Mouse (Mus musculus): Measurements from ENCODE around the gene Slc16a3. TPM values are rescaled to one million over a fixed set of nuclear protein-coding genes. Genes with fewer than 3 reads are reported as not detected.

Gene Slc16a3
- polyA plus RNA-seq, 1 experiment from 2014 or later: 55.5 TPM

GRCm38 (mm10) chr11:120939712-120940341 lies 8.5 kb upstream of the Slc16a3 start:
- WGBS: 70% methylated on average over 6 of the region's 6 CpGs
- Histone ChIP-seq H3K4me3 (ENCODE audit: low read depth, low read length) (no peak overlapping the region), H3K27me3 (ENCODE audit: control insufficient read depth, insufficient read depth, low read length) (no peaks in the 10 kb centered on the region), H3K36me3 (ENCODE audit: control insufficient read depth, insufficient read depth, low read length) (no peaks in the 10 kb centered on the region), H3K9ac (ENCODE audit: low read length) (no peak overlapping the region), H3K4me2 (ENCODE audit: low read depth, low read length, severe bottlenecking) (no peak overlapping the region), H3K9me3 (ENCODE audit: control insufficient read depth, low read length) (no peaks in the 10 kb centered on the region), H3K27ac (ENCODE audit: low read depth, low read length) (no peak overlapping the region), H3K4me1 (replicated peaks; ENCODE audit: control insufficient read depth, insufficient read depth, low read length) (no peaks in the 10 kb centered on the region)
- ATAC-seq (replicated peaks; ENCODE audit: low FRiP score): no peak
- DNase-seq (ENCODE audit: low spot score): no peak

DNA sequence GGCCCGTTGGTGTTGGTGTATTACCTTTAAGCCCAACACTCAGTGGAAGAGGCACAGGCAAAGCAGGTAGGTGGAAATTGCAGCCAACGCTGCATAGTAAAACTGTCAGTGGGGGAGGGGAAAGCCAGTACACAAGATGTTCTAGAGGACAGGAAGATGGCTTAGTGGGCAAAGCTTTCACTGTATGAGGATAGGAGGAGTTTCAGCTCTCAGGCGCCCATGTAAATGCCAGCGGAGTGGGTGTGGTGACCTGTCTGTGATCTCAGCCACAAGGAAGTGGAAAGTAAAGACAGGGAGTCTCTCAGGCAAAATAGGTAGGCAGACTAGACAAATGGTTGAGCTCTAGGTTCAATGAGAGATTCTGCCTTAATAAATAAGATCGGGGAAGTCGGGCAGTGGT lies 7.3 kb upstream of the Slc16a3 start:
- Histone ChIP-seq H3K9me3 (ENCODE audit: control insufficient read depth, low read length) (no peaks in the 10 kb centered on the region), H3K4me3 (ENCODE audit: low read depth, low read length) (no peak overlapping the region), H3K4me1 (replicated peaks; ENCODE audit: control insufficient read depth, insufficient read depth, low read length) (no peaks in the 10 kb centered on the region), H3K9ac (ENCODE audit: low read length) (no peak overlapping the region), H3K27ac (ENCODE audit: low read depth, low read length) (no peak overlapping the region), H3K27me3 (ENCODE audit: control insufficient read depth, insufficient read depth, low read length) (no peaks in the 10 kb centered on the region), H3K36me3 (ENCODE audit: control insufficient read depth, insufficient read depth, low read length) (no peaks in the 10 kb centered on the region), H3K4me2 (ENCODE audit: low read depth, low read length, severe bottlenecking) (no peak overlapping the region)
- 90% methylated on average over 6 of the region's 6 CpGs for whole genome bisulfite sequencing
- ATAC-seq (replicated peaks; ENCODE audit: low FRiP score) (no peak), DNase-seq (ENCODE audit: low spot score) (no peak)

DNA sequence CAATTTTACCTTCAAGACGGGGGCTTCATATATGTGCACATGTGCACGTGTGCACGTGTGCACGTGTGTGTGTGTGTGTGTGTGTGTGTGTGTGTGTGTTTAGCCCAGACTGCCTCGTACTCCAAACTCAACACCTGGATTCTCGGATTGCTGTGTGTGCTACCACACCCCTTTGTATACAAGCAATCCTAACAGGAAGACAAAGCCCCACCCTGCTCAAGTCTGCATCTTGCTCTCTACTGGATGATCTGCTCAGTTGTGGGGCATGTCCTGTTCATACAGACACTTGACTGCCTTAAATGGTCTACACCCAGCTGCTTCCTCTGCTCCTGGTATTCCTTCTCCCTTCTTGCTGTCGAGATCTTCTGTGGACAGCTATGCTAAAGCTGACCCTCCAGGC lies 3.0 kb upstream of the Slc16a3 start:
- WGBS: 87% methylated on average over 7 of the region's 7 CpGs
- peaks cover 4% of the 10 kb centered on the region; the same call in 1 of the 2 replicates for H3K4me1 ChIP-seq (replicated peaks; ENCODE audit: control insufficient read depth, insufficient read depth, low read length)
- H3K9ac ChIP-seq (ENCODE audit: low read length): no peak overlapping the region
- no peak for DNase-seq (ENCODE audit: low spot score)
- no peak overlapping the region for H3K4me2 ChIP-seq (ENCODE audit: low read depth, low read length, severe bottlenecking)
- no peaks in the 10 kb centered on the region; the same call in 1 of the 2 replicates for H3K27me3 ChIP-seq (ENCODE audit: control insufficient read depth, insufficient read depth, low read length)
- ATAC-seq (replicated peaks; ENCODE audit: low FRiP score): no peak
- no peaks in the 10 kb centered on the region for H3K9me3 ChIP-seq (ENCODE audit: control insufficient read depth, low read length)
- H3K27ac ChIP-seq (ENCODE audit: low read depth, low read length): no peak overlapping the region
- no peak overlapping the region for H3K4me3 ChIP-seq (ENCODE audit: low read depth, low read length)
- no peaks in the 10 kb centered on the region for H3K36me3 ChIP-seq (ENCODE audit: control insufficient read depth, insufficient read depth, low read length)

DNA sequence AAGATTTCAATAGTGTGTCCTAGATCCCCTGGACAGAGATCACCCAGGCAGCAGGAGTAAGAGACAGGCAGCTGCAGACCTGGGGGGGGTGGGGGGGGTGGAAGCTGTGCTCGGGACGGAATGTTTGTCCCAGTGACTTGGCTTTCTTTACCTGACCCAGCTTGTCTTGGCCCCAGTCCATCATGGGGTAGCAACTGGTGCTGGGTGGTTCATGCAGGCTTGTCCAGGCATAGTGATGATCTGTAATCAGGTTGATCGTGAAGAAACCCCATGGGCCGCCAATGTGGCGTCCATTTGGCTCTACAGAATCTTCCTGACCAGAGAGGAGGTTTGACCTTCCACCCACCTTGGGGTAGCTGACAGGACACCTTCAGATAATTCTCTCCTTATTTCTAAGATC lies 2.4 kb upstream of the Slc16a3 start:
- DNase-seq (ENCODE audit: low spot score) (no peak), ATAC-seq (replicated peaks; ENCODE audit: low FRiP score) (no peak)
- 90% methylated on average over 5 of the region's 5 CpGs for WGBS

GRCm38 (mm10) chr11:120948861-120949851 lies 876 bp downstream of the Slc16a3 start:
- Histone ChIP-seq H3K4me1 (replicated peaks; ENCODE audit: control insufficient read depth, insufficient read depth, low read length) (peaks cover 12% of the 10 kb centered on the region; the same call in 1 of the 2 replicates), H3K4me3 (ENCODE audit: low read depth, low read length) (peak overlapping the region; percentile 48), H3K9me3 (ENCODE audit: control insufficient read depth, low read length) (no peaks in the 10 kb centered on the region), H3K4me2 (ENCODE audit: low read depth, low read length, severe bottlenecking) (peak overlapping the region; percentile 62), H3K36me3 (ENCODE audit: control insufficient read depth, insufficient read depth, low read length) (no peaks in the 10 kb centered on the region), H3K27ac (ENCODE audit: low read depth, low read length) (no peak overlapping the region), H3K9ac (ENCODE audit: low read length) (peak overlapping the region; percentile 71), H3K27me3 (ENCODE audit: control insufficient read depth, insufficient read depth, low read length) (no peaks in the 10 kb centered on the region; the same call in 1 of the 2 replicates)
- 1% methylated on average over 73 of the region's 75 CpGs for WGBS
- DNase-seq (ENCODE audit: low spot score) (peak; percentile 89), ATAC-seq (replicated peaks; ENCODE audit: low FRiP score) (peak; percentile 64)

More for the DNA sequence above, 2.4 kb upstream of the Slc16a3 start:
- Histone ChIP-seq H3K27me3 (ENCODE audit: control insufficient read depth, insufficient read depth, low read length) (no peaks in the 10 kb centered on the region; the same call in 1 of the 2 replicates), H3K4me3 (ENCODE audit: low read depth, low read length) (no peak overlapping the region), H3K27ac (ENCODE audit: low read depth, low read length) (no peak overlapping the region), H3K9ac (ENCODE audit: low read length) (no peak overlapping the region), H3K9me3 (ENCODE audit: control insufficient read depth, low read length) (no peaks in the 10 kb centered on the region), H3K4me2 (ENCODE audit: low read depth, low read length, severe bottlenecking) (no peak overlapping the region), H3K4me1 (replicated peaks; ENCODE audit: control insufficient read depth, insufficient read depth, low read length) (peaks cover 7% of the 10 kb centered on the region; the same call in 1 of the 2 replicates), H3K36me3 (ENCODE audit: control insufficient read depth, insufficient read depth, low read length) (no peaks in the 10 kb centered on the region)

DNA sequence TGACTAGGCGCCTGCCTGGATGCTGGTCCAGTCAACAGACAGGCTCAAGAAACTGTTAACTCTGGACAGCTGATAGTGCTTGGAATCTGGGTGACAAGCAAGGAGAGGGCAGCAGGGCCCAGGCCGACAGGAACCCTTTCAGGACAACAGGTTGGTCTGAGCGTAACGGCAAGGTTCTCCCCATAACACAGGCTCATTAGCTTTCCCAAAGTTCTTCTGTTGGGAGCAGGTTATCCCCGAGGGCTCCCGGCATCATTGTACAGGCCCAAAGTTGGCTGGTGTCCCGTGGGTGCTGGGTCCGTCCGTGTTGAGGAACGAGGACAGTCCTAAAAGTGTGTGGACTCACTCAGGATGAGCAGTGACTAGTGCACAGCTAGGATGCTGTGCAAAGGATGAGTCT lies 1.6 kb downstream of the Slc16a3 start:
- H3K4me1 ChIP-seq (replicated peaks; ENCODE audit: control insufficient read depth, insufficient read depth, low read length): peaks cover 12% of the 10 kb centered on the region; the same call in 1 of the 2 replicates
- 7% methylated on average over 10 of the region's 10 CpGs for WGBS
- peak overlapping the region; percentile 48 for H3K4me3 ChIP-seq (ENCODE audit: low read depth, low read length)
- H3K4me2 ChIP-seq (ENCODE audit: low read depth, low read length, severe bottlenecking): peak overlapping the region; percentile 62
- H3K27me3 ChIP-seq (ENCODE audit: control insufficient read depth, insufficient read depth, low read length): no peaks in the 10 kb centered on the region; the same call in 1 of the 2 replicates
- ATAC-seq (replicated peaks; ENCODE audit: low FRiP score): no peak
- H3K9ac ChIP-seq (ENCODE audit: low read length): peak overlapping the region; percentile 71
- H3K27ac ChIP-seq (ENCODE audit: low read depth, low read length): no peak overlapping the region
- no peaks in the 10 kb centered on the region for H3K9me3 ChIP-seq (ENCODE audit: control insufficient read depth, low read length)
- no peaks in the 10 kb centered on the region; the same call in 1 of the 2 replicates for H3K36me3 ChIP-seq (ENCODE audit: control insufficient read depth, insufficient read depth, low read length)
- DNase-seq (ENCODE audit: low spot score): no peak

- Histone ChIP-seq H3K27me3 (ENCODE audit: control insufficient read depth, insufficient read depth, low read length) (no peaks in the 10 kb centered on the region; the same call in 1 of the 2 replicates), H3K4me2 (ENCODE audit: low read depth, low read length, severe bottlenecking) (peak overlapping the region; percentile 62), H3K36me3 (ENCODE audit: control insufficient read depth, insufficient read depth, low read length) (peaks cover 1% of the 10 kb centered on the region; the same call in 1 of the 2 replicates), H3K9ac (ENCODE audit: low read length) (peak overlapping the region; percentile 71), H3K4me1 (replicated peaks; ENCODE audit: control insufficient read depth, insufficient read depth, low read length) (peaks cover 12% of the 10 kb centered on the region; the same call in 1 of the 2 replicates), H3K27ac (ENCODE audit: low read depth, low read length) (peak overlapping the region; percentile 37), H3K4me3 (ENCODE audit: low read depth, low read length) (peak overlapping the region; percentile 48), H3K9me3 (ENCODE audit: control insufficient read depth, low read length) (no peaks in the 10 kb centered on the region)
- ATAC-seq (replicated peaks; ENCODE audit: low FRiP score) (peak; percentile 86), DNase-seq (ENCODE audit: low spot score) (peak; percentile 97)
- WGBS: 2% methylated on average over 39 of the region's 39 CpGs
These were observed 2.3 kb downstream of the Slc16a3 start for GRCm38 (mm10) chr11:120950281-120951202.
